Mouse (Mus musculus) heart, postnatal 4 days (tissue): ENCODE data around the gene Dnajb6. TPM values are rescaled to one million over a fixed set of nuclear protein-coding genes. Genes with fewer than 3 reads are reported as not detected.
"Not testable (repeated sequence)": the region's sequence is repeated elsewhere in the genome, so short reads cannot be mapped to it uniquely, and the experiment has no call there.

ENCODE experiments used
- DNase-seq: peaks from one replicate; pipeline ENCODE4 v3.0.0; 2021
- total RNA-seq, 2 experiments: library from RNA; stranded (reverse); gene quantifications; 2 replicates each; pipeline ENCODE4 v1.2.3; 2021

Dnajb6 gene
- total RNA-seq, result 10 to 100 TPM; 73.3 to 79.0 TPM

GRCm38 (mm10) chr5:29735557-29736061 is at the start of gene Dnajb6, which contains the start of gene Gm5129:
Dnajb6 (plus strand) TSS chr5:29735688.
Gm5129 (minus strand) TSS chr5:29735936.
- peak; percentile 97 for DNase-seq

- peak; percentile 40 for DNase-seq
These were observed 47.8 kb upstream of the Dnajb6 start for GRCm38 (mm10) chr5:29687671-29688070.

DNA sequence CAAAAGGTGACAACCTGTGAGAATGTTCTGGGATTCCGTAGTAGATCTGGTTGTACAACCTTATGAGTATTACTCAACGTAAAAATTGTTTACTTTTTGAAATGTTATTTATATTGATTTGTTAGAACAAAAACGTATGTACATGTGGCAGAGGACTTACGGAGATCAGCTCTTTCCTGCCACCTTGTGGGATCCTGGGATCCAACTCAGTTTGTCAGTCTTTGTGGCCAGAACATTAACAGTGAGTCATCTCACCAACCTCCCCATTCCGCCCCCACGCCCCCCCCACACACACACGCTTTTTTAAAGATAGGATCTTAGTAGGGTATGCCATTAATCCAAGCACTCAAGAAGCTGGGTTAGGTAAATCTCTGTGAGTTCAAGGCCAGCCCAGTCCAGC is 47.1 kb upstream of the Dnajb6 start:
- no peak for DNase-seq

GRCm38 (mm10) chr5:29698493-29698892 is 37.0 kb upstream of the Dnajb6 start:
- DNase-seq, result no peak

DNA sequence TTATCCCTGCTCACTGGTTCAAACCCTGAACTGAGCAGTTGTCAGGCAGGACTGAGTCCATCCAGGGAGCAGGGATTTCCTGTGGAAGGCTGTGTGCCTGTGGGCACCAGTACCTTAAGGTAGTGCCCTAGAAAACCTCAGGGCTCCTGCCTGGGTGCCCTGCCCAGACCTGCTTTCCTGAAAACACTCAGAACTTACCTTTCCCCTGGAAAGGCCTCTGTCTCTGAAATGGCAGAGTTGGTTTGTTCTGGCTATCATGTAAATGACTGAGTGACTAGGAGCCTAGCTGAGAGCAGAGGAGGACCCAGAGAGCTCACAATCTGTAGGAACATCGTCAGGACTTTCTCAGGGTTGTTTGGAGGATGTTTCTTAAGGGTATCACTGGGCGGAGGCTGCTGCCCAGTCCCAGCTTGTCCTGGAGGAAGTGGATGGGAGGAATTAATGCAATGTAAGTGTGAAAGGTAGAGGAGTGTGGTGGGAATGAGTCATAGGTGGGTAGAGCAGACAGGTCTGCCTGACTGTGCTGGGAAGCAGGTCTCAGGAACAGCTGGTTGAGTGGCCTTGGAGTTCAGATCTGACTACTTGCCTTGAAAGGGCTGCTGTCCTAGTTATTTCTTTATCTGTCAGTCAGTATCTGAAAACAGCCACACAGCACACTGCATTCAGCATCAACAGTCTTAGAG is 35.8 kb upstream of the Dnajb6 start:
- no peak for DNase-seq

- no peak for DNase-seq
These were observed 28.2 kb upstream of the Dnajb6 start for GRCm38 (mm10) chr5:29707241-29707640.

DNA sequence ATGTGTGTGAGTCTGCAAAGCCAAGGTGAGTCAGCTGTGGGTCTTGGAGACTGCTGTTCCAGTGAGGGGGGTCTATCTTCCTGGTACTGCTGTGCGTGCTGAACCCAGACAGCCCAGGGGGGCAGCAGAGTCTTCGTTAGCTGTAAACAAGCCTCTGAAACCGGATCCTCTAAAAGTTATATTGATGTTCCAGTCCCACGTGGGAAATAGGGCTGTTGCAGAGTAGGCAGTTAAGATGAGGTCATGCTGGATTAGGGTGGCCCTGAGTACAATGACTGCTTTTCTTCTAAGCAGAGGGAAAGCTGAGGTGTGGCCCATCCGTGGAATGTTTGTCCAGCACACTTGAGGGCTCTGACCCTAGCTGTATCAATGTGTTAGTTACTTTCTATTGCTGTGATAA is 27.2 kb upstream of the Dnajb6 start:
- DNase-seq, result no peak

- no peak for DNase-seq
These were observed 23.9 kb upstream of the Dnajb6 start for GRCm38 (mm10) chr5:29711631-29712030.

- no peak for DNase-seq
These were observed 22.6 kb upstream of the Dnajb6 start for GRCm38 (mm10) chr5:29712906-29713305.

DNA sequence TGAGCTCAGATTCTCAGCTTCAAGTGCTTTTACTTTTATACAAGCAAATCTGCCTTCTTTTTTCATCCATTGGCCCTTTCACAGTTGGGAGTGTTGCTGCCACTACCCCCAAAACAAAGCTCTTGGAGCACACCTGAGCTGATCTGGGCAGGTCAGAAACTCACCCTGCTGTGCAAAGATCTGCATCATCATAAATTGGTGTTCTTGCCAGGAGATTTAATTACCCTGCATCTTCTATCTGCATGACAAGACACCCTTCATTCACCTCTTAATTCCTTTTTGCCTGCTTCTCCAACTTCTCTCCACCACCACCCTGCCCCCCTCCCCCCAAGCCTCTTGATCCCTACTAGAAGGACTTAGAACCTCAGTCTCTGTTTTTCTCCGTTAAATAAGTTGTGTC is 14.3 kb upstream of the Dnajb6 start:
- no peak for DNase-seq

GRCm38 (mm10) chr5:29725369-29725768 is 10.1 kb upstream of the Dnajb6 start:
- DNase-seq, result no peak

GRCm38 (mm10) chr5:29726070-29726469 is 9.4 kb upstream of the Dnajb6 start:
- not testable (repeated sequence) for DNase-seq

DNA sequence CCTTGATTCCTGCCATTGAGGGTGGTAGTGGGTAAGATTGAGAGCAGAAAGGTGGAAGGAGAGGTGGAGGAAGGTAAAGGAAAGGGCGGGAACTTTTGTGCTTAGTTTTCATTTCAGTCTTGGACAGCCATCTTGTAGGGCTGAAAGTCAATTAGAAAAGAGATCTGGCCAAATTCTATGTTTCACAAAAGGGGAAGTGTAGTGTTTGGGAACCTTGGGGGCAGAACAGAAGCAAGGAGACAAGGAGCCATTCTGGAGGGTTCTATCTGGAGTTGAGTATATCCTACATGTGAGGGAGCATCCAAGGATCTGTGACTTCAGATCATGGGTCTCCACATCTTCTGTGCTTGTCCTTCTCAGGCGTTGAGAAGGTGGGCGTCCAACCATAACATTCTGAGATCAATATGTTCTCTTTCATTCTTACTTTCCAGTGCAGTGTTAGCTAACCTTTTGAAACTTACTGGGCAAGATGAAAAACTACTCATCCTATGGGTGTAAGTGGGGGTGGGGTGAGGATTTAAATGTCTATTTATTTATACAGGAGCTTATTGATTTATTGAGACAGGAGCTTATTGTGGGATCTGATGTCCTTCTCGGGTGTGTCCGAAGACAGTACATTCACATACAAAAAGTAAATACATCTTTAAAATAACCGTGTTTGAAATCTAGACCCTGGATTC is 517 bp upstream of the Dnajb6 start:
- DNase-seq, result no peak

- DNase-seq, result peak; percentile 66
These were observed 799 bp downstream of the Dnajb6 start for GRCm38 (mm10) chr5:29736073-29736900.

DNA sequence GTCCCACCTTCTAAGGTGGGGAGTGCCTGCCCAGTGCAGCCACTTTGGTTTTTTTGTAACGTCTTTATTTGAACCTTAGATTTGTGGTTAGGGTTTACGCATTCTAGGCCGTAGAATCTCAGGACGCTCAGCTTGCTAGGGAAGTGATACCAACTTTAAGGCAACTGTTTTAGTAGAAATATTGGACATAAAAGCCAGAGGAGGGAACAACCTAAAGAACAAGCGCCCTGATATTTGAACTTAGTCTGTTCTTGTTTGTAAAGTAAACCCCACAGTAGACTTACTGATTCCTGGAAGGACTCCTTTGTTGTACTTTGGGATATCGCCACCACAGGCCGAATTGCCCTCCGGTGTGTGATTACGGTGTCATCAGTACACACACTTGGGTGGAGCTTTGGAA is 1.5 kb downstream of the Dnajb6 start:
- DNase-seq, result no peak

DNA sequence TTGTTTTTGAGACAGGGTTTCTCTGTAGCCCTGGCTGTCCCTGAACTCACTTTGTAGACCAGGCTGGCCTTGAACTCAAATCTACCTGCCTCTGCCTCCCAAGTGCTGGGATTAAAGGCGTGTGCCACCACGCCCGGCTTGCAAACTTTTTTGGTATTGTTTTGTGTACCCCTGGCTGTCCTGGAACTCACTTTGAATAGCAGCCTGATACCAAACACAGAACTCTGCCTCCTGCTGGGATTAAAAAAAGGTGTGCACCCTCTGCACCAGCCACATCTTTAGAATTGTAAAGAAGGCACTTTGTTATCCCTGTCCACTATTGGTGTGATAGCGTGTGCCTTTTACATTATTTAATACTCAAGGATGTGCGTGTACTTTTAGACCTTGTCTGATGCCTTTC is 2.0 kb downstream of the Dnajb6 start:
- DNase-seq, result no peak

- no peak for DNase-seq
These were observed 2.6 kb downstream of the Dnajb6 start for GRCm38 (mm10) chr5:29738076-29738475.

GRCm38 (mm10) chr5:29740651-29741050 is 5.2 kb downstream of the Dnajb6 start:
- DNase-seq, result no peak

DNA sequence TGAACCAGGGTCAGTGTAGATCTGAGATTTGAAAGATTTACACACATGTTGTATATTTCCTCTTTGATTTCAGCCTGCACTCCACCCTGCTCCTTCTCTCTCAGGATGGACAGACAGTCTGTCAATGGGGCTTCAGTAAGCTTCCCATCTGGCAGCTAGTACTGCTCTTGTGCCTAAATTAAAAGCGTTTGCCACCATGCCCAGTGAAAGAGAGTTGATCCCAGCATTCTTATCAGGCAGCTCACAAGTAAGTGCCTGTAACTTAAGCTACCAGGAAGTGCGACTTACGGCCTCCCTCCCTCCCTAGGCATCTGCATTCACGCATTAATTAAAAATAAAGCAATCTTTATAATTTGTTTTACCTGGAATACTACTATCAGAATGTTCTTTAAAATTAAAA is 5.6 kb downstream of the Dnajb6 start:
- DNase-seq, result no peak

GRCm38 (mm10) chr5:29747661-29748060 is 12.2 kb downstream of the Dnajb6 start:
- DNase-seq, result no peak

DNA sequence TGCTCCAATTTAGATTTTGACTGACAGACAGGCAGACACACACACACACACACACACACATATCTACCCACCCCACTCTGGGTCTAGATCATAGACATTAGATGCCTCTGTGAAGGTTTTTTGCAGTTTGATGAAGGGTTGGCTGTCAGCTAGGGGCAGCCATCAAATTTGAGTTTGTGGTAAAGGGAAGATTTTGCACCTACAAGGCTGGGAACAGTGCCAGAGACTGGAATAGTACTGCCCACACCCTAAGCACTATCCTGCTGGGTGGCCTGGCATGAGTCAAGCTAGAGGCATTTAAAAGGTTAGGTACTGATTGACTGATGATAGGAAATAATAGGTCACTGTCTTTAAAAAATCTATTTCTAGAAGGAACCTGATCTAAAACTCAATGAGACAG is 15.8 kb downstream of the Dnajb6 start:
- DNase-seq, result peak; percentile 24

DNA sequence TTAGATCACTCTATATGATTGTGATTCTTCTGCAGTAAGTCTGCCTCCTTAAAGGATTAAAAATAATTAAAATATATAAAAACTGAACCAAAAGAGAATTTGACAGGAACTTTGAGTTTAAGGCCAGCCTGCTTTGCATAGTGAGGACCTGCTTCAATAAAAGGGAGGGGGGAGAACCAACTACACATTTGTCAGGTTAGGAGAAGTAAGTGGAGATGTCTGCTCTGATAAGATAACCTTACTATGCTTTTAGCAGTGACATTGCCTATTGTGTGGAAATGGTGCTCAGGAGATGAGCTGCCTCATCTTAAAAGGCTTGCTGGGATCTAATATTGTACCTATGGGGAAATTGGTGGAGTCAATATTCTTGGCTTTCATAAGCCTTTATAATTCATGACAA is 17.4 kb downstream of the Dnajb6 start:
- no peak for DNase-seq

- no peak for DNase-seq
These were observed 23.8 kb downstream of the Dnajb6 start for GRCm38 (mm10) chr5:29759318-29759717.
